Mouse (Mus musculus): ENCODE data around the gene Epc2. TPM values are rescaled to one million over a fixed set of nuclear protein-coding genes. Genes with fewer than 3 reads are reported as not detected.

Gene Epc2
- total and polyA plus RNA-seq, 2 experiments from 2014 or later = 9.2 to 80.4 TPM

DNA sequence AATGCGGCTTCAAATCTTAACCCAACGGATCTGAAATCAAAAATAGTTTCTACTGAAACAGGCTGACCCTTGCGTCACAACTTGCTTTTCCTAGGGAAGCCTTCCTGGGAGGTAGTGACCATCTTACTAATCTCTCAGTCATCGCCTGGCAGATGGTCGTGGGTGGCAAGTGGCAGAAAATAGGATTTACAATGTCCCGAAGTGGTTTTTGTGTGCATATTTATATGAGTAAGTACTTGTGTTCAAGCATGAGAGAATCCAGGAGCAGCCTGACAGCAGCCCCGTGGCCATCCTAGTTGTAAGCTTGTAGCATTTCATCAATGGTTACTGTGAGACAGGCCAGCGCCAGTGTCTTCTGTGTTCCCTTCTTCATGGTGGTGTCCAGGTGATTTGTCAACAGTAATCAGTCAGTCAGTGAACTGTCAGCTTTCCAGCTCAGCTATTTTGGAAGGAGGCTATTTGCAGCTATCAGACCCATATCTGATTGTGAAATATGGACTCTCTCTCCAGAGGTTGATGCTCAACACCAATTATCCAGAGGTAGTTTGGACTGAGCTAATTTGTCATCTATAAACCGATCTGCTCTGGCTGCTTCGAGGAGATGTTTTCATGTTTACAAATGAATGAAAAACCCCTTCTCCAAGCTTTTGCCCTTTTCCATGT lies 111.5 kb downstream of the Epc2 start:
- Histone ChIP-seq H3K27me3 (ENCODE audit: insufficient read depth, low read length) (no peaks in the 10 kb centered on the region), H3K4me1 (ENCODE audit: insufficient read depth) (no peaks in the 10 kb centered on the region), H3K9ac (no peak overlapping the region), H3K27ac (ENCODE audit: low read depth, low read length) (no peak overlapping the region), H3K36me3 (ENCODE audit: insufficient read depth) (no peaks in the 10 kb centered on the region), H3K4me2 (ENCODE audit: low read depth) (no peak overlapping the region), H3K4me3 (ENCODE audit: low read depth, low read length) (no peak overlapping the region), H3K9me3 (ENCODE audit: low read length) (no peaks in the 10 kb centered on the region)
- DNase-seq (no peak), ATAC-seq (no peak)
- TF ChIP-seq CTCF (IDR thresholded peaks at IDR 0.05; ENCODE audit: low read depth) = no peak
- 84% methylated on average over 10 of the region's 10 CpGs for WGBS

DNA sequence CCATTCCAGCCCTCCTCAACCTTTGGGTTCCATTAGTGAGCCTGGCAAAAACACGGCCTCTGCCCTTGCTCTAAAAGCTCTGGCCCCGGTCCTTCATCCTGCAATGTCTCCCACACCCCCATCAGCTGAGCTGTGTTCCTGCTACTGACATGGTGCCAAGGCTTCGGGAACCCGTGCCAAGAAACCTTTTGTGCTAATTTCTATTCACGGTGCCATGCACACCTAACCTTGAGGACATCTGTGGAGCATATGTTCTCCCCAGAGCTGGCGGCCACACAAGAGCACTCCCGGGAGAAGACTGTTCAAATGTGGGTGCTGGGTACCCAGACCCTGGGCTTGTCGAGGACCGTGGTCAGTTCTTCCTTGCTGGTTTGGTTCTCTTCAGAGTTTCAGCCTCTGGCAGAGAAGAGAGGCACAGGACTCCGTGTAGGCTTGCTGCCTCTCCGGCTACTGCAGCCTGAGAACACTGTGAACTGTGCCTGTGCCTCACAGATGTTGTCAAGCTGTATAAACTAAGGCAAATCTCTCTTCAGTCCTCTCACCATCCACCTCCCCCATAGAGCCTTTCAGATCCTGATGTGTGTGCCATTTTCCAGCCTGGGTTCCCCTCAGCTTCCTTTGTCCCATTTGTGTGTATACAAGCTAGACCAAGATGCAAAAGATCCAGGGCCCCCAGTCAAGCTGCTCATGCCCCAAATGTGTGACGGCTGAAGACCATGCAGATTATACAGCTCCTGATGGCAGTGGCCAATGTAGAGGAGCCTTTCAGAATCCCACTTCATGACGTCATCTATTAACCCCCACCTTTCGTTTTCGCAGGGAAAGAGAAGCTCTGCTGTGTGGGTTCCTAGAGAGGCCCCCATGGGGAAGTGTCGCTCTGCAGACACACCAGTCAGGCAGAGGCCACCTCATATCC lies 118.8 kb downstream of the Epc2 start:
- H3K27me3 ChIP-seq (ENCODE audit: insufficient read depth, low read length) = no peaks in the 10 kb centered on the region
- WGBS = 28% methylated on average over 16 of the region's 16 CpGs
- DNase-seq (peak; percentile 58), ATAC-seq (peak; percentile 54)
- H3K9ac ChIP-seq = no peak overlapping the region
- H3K36me3 ChIP-seq (ENCODE audit: insufficient read depth) = no peaks in the 10 kb centered on the region
- H3K4me2 ChIP-seq (ENCODE audit: low read depth) = 0 out of 2 replicates have a peak overlapping the region, but pooled peaks have one; percentile 15
- H3K27ac ChIP-seq (ENCODE audit: low read depth, low read length) = 0 out of 2 replicates have a peak overlapping the region, but pooled peaks have one; percentile 4
- peaks cover 15% of the 10 kb centered on the region for H3K4me1 ChIP-seq (ENCODE audit: insufficient read depth)
- H3K9me3 ChIP-seq (ENCODE audit: low read length) = no peaks in the 10 kb centered on the region
- no peak overlapping the region for H3K4me3 ChIP-seq (ENCODE audit: low read depth, low read length)
- TF ChIP-seq CTCF (IDR thresholded peaks at IDR 0.05; ENCODE audit: low read depth) = no peak

DNA sequence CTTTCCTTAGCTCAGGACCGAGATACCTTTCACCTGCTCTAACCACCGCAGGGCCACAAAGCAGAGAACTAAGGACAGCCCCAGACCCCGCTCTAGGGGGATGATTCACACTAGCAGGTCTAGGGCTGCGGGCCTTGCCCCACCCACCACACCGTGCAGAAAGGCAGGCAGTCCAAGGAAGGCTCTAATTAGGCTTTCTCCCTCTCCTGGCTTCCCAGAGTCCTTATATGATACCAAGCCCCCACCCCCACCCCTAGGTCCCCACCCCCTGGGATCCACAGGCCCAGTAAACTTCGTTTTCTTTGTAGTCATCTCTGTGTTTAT lies 119.5 kb downstream of the Epc2 start:
- no peak overlapping the region for H3K4me3 ChIP-seq (ENCODE audit: low read depth, low read length)
- no peaks in the 10 kb centered on the region for H3K27me3 ChIP-seq (ENCODE audit: insufficient read depth, low read length)
- no peak overlapping the region for H3K9ac ChIP-seq
- no peak for TF ChIP-seq CTCF (IDR thresholded peaks at IDR 0.05; ENCODE audit: low read depth)
- no peaks in the 10 kb centered on the region for H3K9me3 ChIP-seq (ENCODE audit: low read length)
- ATAC-seq (0 out of 2 replicates have a peak, but pooled peaks have one; percentile 3), DNase-seq (no peak)
- no peak overlapping the region for H3K27ac ChIP-seq (ENCODE audit: low read depth, low read length)
- H3K4me2 ChIP-seq (ENCODE audit: low read depth) = 0 out of 2 replicates have a peak overlapping the region, but pooled peaks have one; percentile 15
- 39% methylated on average over 6 of the region's 6 CpGs for WGBS
- no peaks in the 10 kb centered on the region for H3K36me3 ChIP-seq (ENCODE audit: insufficient read depth)
- H3K4me1 ChIP-seq (ENCODE audit: insufficient read depth) = peaks cover 15% of the 10 kb centered on the region

DNA sequence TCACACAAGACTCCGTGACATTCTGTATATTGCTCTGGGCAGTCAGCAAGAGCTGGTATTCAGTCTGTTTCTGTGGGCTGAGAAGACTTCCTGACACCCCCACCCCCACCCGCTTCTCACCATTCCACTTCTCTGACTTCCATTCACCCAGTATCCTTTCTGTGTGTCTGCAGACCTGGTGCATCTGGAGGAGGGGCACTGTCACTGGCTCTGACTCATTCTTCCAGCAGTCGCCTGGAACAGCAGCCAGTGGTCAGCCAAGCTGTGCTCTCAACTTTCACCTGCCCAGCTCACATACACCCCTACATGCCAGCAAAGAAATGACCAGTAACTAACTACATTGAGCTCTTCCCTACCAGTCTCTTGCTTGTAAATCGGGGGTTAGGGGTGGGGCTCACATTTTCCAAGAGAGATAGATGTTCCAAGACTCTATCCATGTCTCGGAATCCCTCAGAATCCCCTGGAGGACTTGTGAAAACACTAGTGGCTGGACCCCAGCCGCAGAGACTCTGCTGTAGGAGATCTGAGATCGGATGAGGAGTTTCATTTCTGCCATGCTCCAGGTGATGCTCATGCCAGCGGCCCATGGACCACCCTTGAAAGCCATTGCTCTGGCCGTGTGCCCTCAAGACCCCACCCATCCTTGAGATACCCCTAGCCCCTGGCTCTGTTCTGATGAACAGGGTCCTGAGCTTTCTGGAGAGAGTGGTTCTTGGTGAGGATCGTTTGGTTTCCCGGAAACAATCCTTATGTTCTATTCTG lies 120.1 kb downstream of the Epc2 start:
- WGBS = 65% methylated on average over 11 of the region's 11 CpGs
- DNase-seq (no peak), ATAC-seq (no peak)
- Histone ChIP-seq H3K27me3 (ENCODE audit: insufficient read depth, low read length) (no peaks in the 10 kb centered on the region), H3K4me2 (ENCODE audit: low read depth) (peak overlapping the region; percentile 45), H3K9me3 (ENCODE audit: low read length) (no peaks in the 10 kb centered on the region), H3K27ac (ENCODE audit: low read depth, low read length) (peak overlapping the region; percentile 67), H3K36me3 (ENCODE audit: insufficient read depth) (no peaks in the 10 kb centered on the region), H3K4me1 (ENCODE audit: insufficient read depth) (peaks cover 15% of the 10 kb centered on the region), H3K9ac (0 out of 2 replicates have a peak overlapping the region, but pooled peaks have one; percentile 35), H3K4me3 (ENCODE audit: low read depth, low read length) (0 out of 2 replicates have a peak overlapping the region, but pooled peaks have one; percentile 16)
- TF ChIP-seq CTCF (IDR thresholded peaks at IDR 0.05; ENCODE audit: low read depth) = no peak

DNA sequence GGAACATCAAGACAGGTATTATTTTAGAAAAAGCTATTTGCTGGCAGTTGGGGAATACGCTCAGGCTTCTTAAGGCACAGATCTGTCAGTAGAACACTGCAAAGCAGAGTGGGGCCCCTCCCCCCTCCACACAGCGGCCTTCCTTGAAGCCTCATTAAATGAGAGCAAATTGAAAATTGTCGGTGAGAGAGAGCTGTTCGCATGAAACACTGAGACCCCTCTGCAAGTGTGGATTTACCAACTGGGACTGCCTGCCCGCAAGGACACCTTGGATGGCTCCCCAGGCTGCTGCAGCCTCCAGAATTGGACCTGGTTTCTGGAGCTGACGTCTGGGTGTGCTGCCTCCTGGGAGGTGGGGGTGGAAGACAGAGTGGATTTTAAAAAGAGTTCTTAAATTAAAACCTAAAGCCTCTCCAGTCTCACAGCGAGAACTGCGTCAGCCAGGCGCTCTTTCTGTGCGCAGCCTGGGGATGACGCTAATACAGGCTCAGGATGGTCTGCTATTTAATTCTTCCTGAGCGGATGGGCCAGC lies 120.9 kb downstream of the Epc2 start:
- H3K4me1 ChIP-seq (ENCODE audit: insufficient read depth) = peaks cover 15% of the 10 kb centered on the region
- ATAC-seq (peak; percentile 85), DNase-seq (peak; percentile 77)
- H3K9ac ChIP-seq = peak overlapping the region; percentile 35
- H3K9me3 ChIP-seq (ENCODE audit: low read length) = no peaks in the 10 kb centered on the region
- no peaks in the 10 kb centered on the region for H3K27me3 ChIP-seq (ENCODE audit: insufficient read depth, low read length)
- 17% methylated on average over 12 of the region's 12 CpGs for WGBS
- peak overlapping the region; percentile 45 for H3K4me2 ChIP-seq (ENCODE audit: low read depth)
- peak overlapping the region; percentile 16; the same call in 1 of the 2 replicates for H3K4me3 ChIP-seq (ENCODE audit: low read depth, low read length)
- peak overlapping the region; percentile 67 for H3K27ac ChIP-seq (ENCODE audit: low read depth, low read length)
- TF ChIP-seq CTCF (IDR thresholded peaks at IDR 0.05; ENCODE audit: low read depth) = no peak
- no peaks in the 10 kb centered on the region for H3K36me3 ChIP-seq (ENCODE audit: insufficient read depth)

DNA sequence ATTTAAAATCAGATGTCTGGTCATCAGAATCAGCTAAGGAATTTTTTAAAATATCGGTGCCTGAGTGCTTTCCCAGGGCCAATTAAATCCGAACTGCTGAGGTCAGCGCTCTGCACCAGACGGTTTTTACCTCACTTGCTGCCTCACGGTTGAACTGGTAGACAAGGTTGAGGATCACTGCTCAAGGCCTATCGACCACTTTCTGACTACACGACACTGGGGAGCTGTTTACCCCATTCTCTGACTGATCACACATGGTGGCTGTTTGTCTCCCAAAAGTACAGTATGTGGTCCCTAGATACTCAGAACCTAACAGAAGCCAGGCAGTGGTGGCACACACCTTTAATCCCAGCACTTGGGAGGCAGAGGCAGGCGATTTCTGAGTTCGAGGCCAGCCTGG lies 121.4 kb downstream of the Epc2 start:
- ATAC-seq = no peak

More for the DNA sequence above, 121.4 kb downstream of the Epc2 start:
- Histone ChIP-seq H3K9ac (peak overlapping the region; percentile 35; the same call in 1 of the 2 replicates), H3K4me2 (ENCODE audit: low read depth) (peak overlapping the region; percentile 45), H3K9me3 (ENCODE audit: low read length) (no peaks in the 10 kb centered on the region), H3K4me3 (ENCODE audit: low read depth, low read length) (peak overlapping the region; percentile 16; the same call in 1 of the 2 replicates), H3K27me3 (ENCODE audit: insufficient read depth, low read length) (no peaks in the 10 kb centered on the region), H3K27ac (ENCODE audit: low read depth, low read length) (peak overlapping the region; percentile 67; the same call in 1 of the 2 replicates), H3K4me1 (ENCODE audit: insufficient read depth) (peaks cover 15% of the 10 kb centered on the region), H3K36me3 (ENCODE audit: insufficient read depth) (no peaks in the 10 kb centered on the region)
- TF ChIP-seq CTCF (IDR thresholded peaks at IDR 0.05; ENCODE audit: low read depth) = no peak
- DNase-seq = no peak
- WGBS = 51% methylated on average over 9 of the region's 9 CpGs
